Mouse (Mus musculus): ENCODE data around the gene Junb. TPM values are rescaled to one million over a fixed set of nuclear protein-coding genes. Genes with fewer than 3 reads are reported as not detected.

Junb gene
- total RNA-seq, 2 experiments from 2014 or later, result 73.3 to 85.1 TPM

- peak in 1 of 2 experiments; percentile 26 for DNase-seq (ENCODE audit: low spot score in 2 of 2)
- intact Hi-C loops (cut with DNase I), result loop anchor here (2.0 kb wide), 1 partner anchor 18 kb away; no protein-coding TSS in a partner anchor
Observed at GRCm38 (mm10) chr8:84946528-84947240, 31.8 kb downstream of the Junb start, which contains the start of gene Rtbdn. TSS of gene Rtbdn (plus strand) at chr8:84946991.

- peak; percentile 40 to 53 for DNase-seq (ENCODE audit: low spot score in 2 of 2)
- intact Hi-C loops (cut with DNase I), result loop anchor here (2.0 kb wide), 1 partner anchor 19 kb away; no protein-coding TSS in a partner anchor
Observed at GRCm38 (mm10) chr8:84945633-84946527, 32.6 kb downstream of the Junb start.

- peak; percentile 83 to 94 for DNase-seq (ENCODE audit: low spot score in 2 of 2)
- intact Hi-C loops (cut with DNase I), result no loop called here
Observed at GRCm38 (mm10) chr8:84945235-84945632, 33.3 kb downstream of the Junb start.

- intact Hi-C loops (cut with DNase I), result no loop called here
- DNase-seq (ENCODE audit: low spot score in 2 of 2), result peak; percentile 69 to 87
Observed at GRCm38 (mm10) chr8:84944478-84945160, 33.9 kb downstream of the Junb start.

GRCm38 (mm10) chr8:84943699-84944098, 34.8 kb downstream of the Junb start:
- intact Hi-C loops (cut with DNase I), result no loop called here
- no peak for DNase-seq (ENCODE audit: low spot score in 2 of 2)

GRCm38 (mm10) chr8:84937620-84938485, 40.7 kb downstream of the Junb start:
- DNase-seq (ENCODE audit: low spot score in 2 of 2), result no peak
- intact Hi-C loops (cut with DNase I), result no loop called here

- intact Hi-C loops (cut with DNase I), result no loop called here
Observed at GRCm38 (mm10) chr8:84936962-84937546, 41.5 kb downstream of the Junb start, which contains the start of gene Mast1. TSS of gene Mast1 (minus strand) at chr8:84937359.

GRCm38 (mm10) chr8:84936041-84936961, 42.2 kb downstream of the Junb start:
- DNase-seq (ENCODE audit: low spot score in 2 of 2), result no peak

More at GRCm38 (mm10) chr8:84936962-84937546, 41.5 kb downstream of the Junb start, which contains the start of gene Mast1:
- peak; percentile 80 to 81 for DNase-seq (ENCODE audit: low spot score in 2 of 2)

GRCm38 (mm10) chr8:84935489-84935888, 43.0 kb downstream of the Junb start:
- DNase-seq (ENCODE audit: low spot score in 2 of 2), result no peak
- intact Hi-C loops (cut with DNase I), result no loop called here

More at GRCm38 (mm10) chr8:84936041-84936961, 42.2 kb downstream of the Junb start:
- intact Hi-C loops (cut with DNase I), result no loop called here

GRCm38 (mm10) chr8:84934860-84935259, 43.7 kb downstream of the Junb start:
- DNase-seq (ENCODE audit: low spot score in 2 of 2), result peak; percentile 48 to 68
- intact Hi-C loops (cut with DNase I), result no loop called here

GRCm38 (mm10) chr8:84933767-84934559, 44.6 kb downstream of the Junb start:
- DNase-seq (ENCODE audit: low spot score in 2 of 2), result peak; percentile 42 to 80
- intact Hi-C loops (cut with DNase I), result no loop called here

GRCm38 (mm10) chr8:84930582-84930981, 47.9 kb downstream of the Junb start:
- DNase-seq (ENCODE audit: low spot score in 2 of 2), result no peak
- intact Hi-C loops (cut with DNase I), result no loop called here

- DNase-seq (ENCODE audit: low spot score in 2 of 2), result peak; percentile 71 to 74
- intact Hi-C loops (cut with DNase I), result loop anchor here (5.0 kb wide), 1 partner anchor 34 kb away; no protein-coding TSS in a partner anchor
Observed at GRCm38 (mm10) chr8:84928456-84929306, 49.8 kb downstream of the Junb start.

- no peak for DNase-seq (ENCODE audit: low spot score in 2 of 2)
- intact Hi-C loops (cut with DNase I), result loop anchor here (5.0 kb wide), 1 partner anchor 35 kb away; no protein-coding TSS in a partner anchor
Observed at GRCm38 (mm10) chr8:84927513-84927912, 51.0 kb downstream of the Junb start.

- DNase-seq (ENCODE audit: low spot score in 2 of 2), result no peak
- intact Hi-C loops (cut with DNase I), result loop anchor here (5.0 kb wide), 1 partner anchor 37 kb away; no protein-coding TSS in a partner anchor
Observed at GRCm38 (mm10) chr8:84925557-84925956, 53.0 kb downstream of the Junb start.
